Mouse (Mus musculus): Measurements from ENCODE around the gene Cdk16. TPM values are rescaled to one million over a fixed set of nuclear protein-coding genes. Genes with fewer than 3 reads are reported as not detected.
"Not testable (repeated sequence)": the region's sequence is repeated elsewhere in the genome, so short reads cannot be mapped to it uniquely, and the experiment has no call there.

Cdk16 gene
- total RNA-seq, 1 experiment from 2014 or later, result 37.0 TPM

GRCm38 (mm10) chrX:20728681-20729080 lies 40.9 kb downstream of the Cdk16 start:
- no peak for ATAC-seq (replicated peaks in 1 of 2; ENCODE audit: insufficient read depth in 1 of 2, low FRiP score in 2 of 2, low TSS enrichment in 1 of 2, low read depth in 1 of 2, poor library complexity in 2 of 2, severe bottlenecking in 2 of 2)

GRCm38 (mm10) chrX:20730048-20730447 lies 42.3 kb downstream of the Cdk16 start:
- ATAC-seq (replicated peaks in 1 of 2; ENCODE audit: insufficient read depth in 1 of 2, low FRiP score in 2 of 2, low TSS enrichment in 1 of 2, low read depth in 1 of 2, poor library complexity in 2 of 2, severe bottlenecking in 2 of 2), result not testable (repeated sequence)

DNA sequence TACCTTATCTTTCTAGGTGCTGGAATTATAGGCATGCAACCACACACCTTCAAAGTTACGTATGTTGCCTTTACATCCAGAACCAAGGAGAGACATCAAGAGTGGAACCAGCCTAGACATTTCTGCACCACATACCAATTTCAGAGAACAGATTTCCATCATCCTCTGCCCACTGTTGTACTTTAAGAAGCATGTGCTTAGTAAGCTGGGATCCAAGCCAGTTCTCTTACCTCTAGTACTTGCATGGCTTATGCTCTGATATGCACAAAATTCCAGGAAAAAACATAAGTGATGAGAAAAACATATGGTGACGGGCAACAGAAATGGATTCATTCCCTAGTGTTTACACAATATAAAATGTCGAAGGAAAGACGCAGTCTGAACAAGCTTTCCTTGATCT lies 48.7 kb downstream of the Cdk16 start:
- no peak for ATAC-seq (replicated peaks in 1 of 2; ENCODE audit: insufficient read depth in 1 of 2, low FRiP score in 2 of 2, low TSS enrichment in 1 of 2, low read depth in 1 of 2, poor library complexity in 2 of 2, severe bottlenecking in 2 of 2)

DNA sequence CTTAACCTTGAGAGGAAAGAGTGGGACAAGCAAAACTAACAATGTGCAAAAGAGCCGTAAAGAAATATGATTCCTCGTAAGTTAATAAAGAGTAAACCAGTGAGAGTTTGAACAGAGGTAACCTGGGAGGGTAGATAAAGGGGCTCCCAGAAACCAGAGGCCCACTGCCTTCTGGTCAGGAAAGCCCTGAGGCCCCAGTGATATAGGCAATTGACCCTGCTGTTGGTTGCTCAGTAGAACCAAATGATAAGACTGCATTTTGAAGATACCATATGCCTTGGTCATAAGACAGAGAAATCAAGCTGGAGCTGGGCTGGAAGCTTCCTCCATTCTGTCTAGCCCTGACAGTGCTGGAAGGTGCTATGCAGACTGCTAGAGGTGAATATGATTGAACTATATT lies 61.1 kb downstream of the Cdk16 start:
- no peak for ATAC-seq (replicated peaks in 1 of 2; ENCODE audit: insufficient read depth in 1 of 2, low FRiP score in 2 of 2, low TSS enrichment in 1 of 2, low read depth in 1 of 2, poor library complexity in 2 of 2, severe bottlenecking in 2 of 2)

Other genes starting within 250 kb of the Cdk16 start
- gene Rgn, start 138.2 kb upstream of the Cdk16 start, total RNA-seq (2017), result not detected in 2 replicates
- 57.2 and 63.5 TPM in 2 replicates for gene Rbm10, start 70.5 kb upstream of the Cdk16 start, total RNA-seq (2017)
- gene Ndufb11, start 70.3 kb upstream of the Cdk16 start, total RNA-seq (2017), result 60.1 and 109 TPM in 2 replicates
- 144 and 174 TPM in 2 replicates for gene Uba1, start 29.6 kb upstream of the Cdk16 start, total RNA-seq (2017)
- gene Usp11, start 16.0 kb downstream of the Cdk16 start, total RNA-seq (2017), result 36.5 and 44.2 TPM in 2 replicates
- 38.7 and 51.7 TPM in 2 replicates for gene Araf, start 109.9 kb downstream of the Cdk16 start, total RNA-seq (2017)
- gene Timp1, start 182.2 kb downstream of the Cdk16 start, total RNA-seq (2017), result not detected in 2 replicates
- gene Syn1, start 233.1 kb downstream of the Cdk16 start, total RNA-seq (2017), result not detected in 2 replicates
- 10.0 and 17.5 TPM in 2 replicates for gene Cfp, start 243.6 kb downstream of the Cdk16 start, total RNA-seq (2017)

Data from hematopoietic stem cell, adult 5-6 weeks (primary cell).